Mouse (Mus musculus) stomach, postnatal 0 days (tissue): ENCODE results near the gene Chit1.

Source experiments
- CTCF ChIP-seq: IDR thresholded peaks from 2 replicates; pipeline ENCODE4 v1.5.1; 2016; ENCODE audit warnings: antibody characterized with exemption, low read depth, mild to moderate bottlenecking, moderate library complexity
- EP300 ChIP-seq: optimal IDR thresholded peaks from 2 replicates; pipeline ENCODE3; 2016; ENCODE audit warnings: antibody characterized with exemption

GRCm38 (mm10) chr1:134164454-134164853 lies 53.4 kb downstream of the Chit1 start:
- TF ChIP-seq EP300 (no peak), CTCF (no peak)
